Mouse (Mus musculus) heart, adult 9 months (tissue): Measurements from ENCODE around the gene Wrap53.

Experiments
- DNase-seq, 2 experiments: peaks; one replicate each; pipeline ENCODE4 v3.0.0; 2022; ENCODE audit warnings: low spot score in 2 of 2

The Wrap53 gene

GRCm38 (mm10) chr11:69601768-69602167 is 21.7 kb upstream of the Wrap53 start:
- DNase-seq = no peak

GRCm38 (mm10) chr11:69600098-69600497 is 20.0 kb upstream of the Wrap53 start:
- DNase-seq = peak in 1 of 2 experiments; percentile 61

GRCm38 (mm10) chr11:69599436-69599835 is 19.4 kb upstream of the Wrap53 start:
- no peak for DNase-seq

- DNase-seq = no peak
Measured at GRCm38 (mm10) chr11:69594853-69595252, 14.8 kb upstream of the Wrap53 start.

GRCm38 (mm10) chr11:69592799-69593198 is 12.7 kb upstream of the Wrap53 start:
- no peak for DNase-seq

GRCm38 (mm10) chr11:69591899-69592637 is 12.0 kb upstream of the Wrap53 start:
- DNase-seq = no peak

GRCm38 (mm10) chr11:69591424-69591823 is 11.4 kb upstream of the Wrap53 start:
- DNase-seq = no peak

GRCm38 (mm10) chr11:69590622-69591021 is 10.6 kb upstream of the Wrap53 start:
- no peak for DNase-seq

GRCm38 (mm10) chr11:69589207-69589834 is 9.3 kb upstream of the Wrap53 start:
- no peak for DNase-seq

- DNase-seq = no peak
Measured at GRCm38 (mm10) chr11:69585718-69586325, 5.8 kb upstream of the Wrap53 start.

- DNase-seq = no peak
Measured at GRCm38 (mm10) chr11:69584937-69585336, 4.9 kb upstream of the Wrap53 start.

GRCm38 (mm10) chr11:69584008-69584407 is 4.0 kb upstream of the Wrap53 start:
- DNase-seq = no peak

- DNase-seq = no peak
Measured at GRCm38 (mm10) chr11:69582230-69582805, 2.3 kb upstream of the Wrap53 start.

- DNase-seq = no peak
Measured at GRCm38 (mm10) chr11:69581814-69582213, 1.8 kb upstream of the Wrap53 start.

- DNase-seq = peak; percentile 90 to 94
Measured at GRCm38 (mm10) chr11:69581147-69581688, 1.2 kb upstream of the Wrap53 start.

- DNase-seq = no peak
Measured at GRCm38 (mm10) chr11:69580572-69581146, 604 bp upstream of the Wrap53 start.

- peak; percentile 96 to 98 for DNase-seq
Measured at GRCm38 (mm10) chr11:69579128-69580017, 682 bp downstream of the Wrap53 start.

GRCm38 (mm10) chr11:69578301-69578700 is 1.8 kb downstream of the Wrap53 start:
- DNase-seq = no peak

GRCm38 (mm10) chr11:69576307-69576706 is 3.7 kb downstream of the Wrap53 start:
- no peak for DNase-seq

- no peak for DNase-seq
Measured at GRCm38 (mm10) chr11:69575220-69575619, 4.8 kb downstream of the Wrap53 start.

- no peak for DNase-seq
Measured at GRCm38 (mm10) chr11:69565131-69565530, 14.9 kb downstream of the Wrap53 start.
